Mouse (Mus musculus) stomach, postnatal 0 days (tissue): ENCODE measurements around the gene 1700012A03Rik. TPM values are rescaled to one million over a fixed set of nuclear protein-coding genes. Genes with fewer than 3 reads are reported as not detected.

ENCODE experiments used
- ATAC-seq: fragments of 200-750 bp; cut with Nextera tagmentation; 2 replicates; pipeline ENCODE4 v1.8.0; 2017; ENCODE audit not compliant: low FRiP score, low TSS enrichment
- DNase-seq: peaks from one replicate; pipeline ENCODE4 v3.0.0-alpha.2; 2016; ENCODE audit warnings: low spot score
- H3K27ac ChIP-seq: fragments of 300-500 bp; sonication (generic); replicated peaks from 2 replicates; pipeline ENCODE4 v1.5.1; 2014; ENCODE audit warnings: mild to moderate bottlenecking, control low read depth
- H3K27me3 ChIP-seq: fragments of 300-500 bp; sonication (generic); 2 replicates; pipeline ENCODE4 v1.6.1; 2014; ENCODE audit warnings: low read length; ENCODE audit not compliant: control insufficient read depth, insufficient read depth
- H3K36me3 ChIP-seq: fragments of 300-500 bp; sonication (generic); 2 replicates; pipeline ENCODE4 v1.6.1; 2014; ENCODE audit warnings: low read length, mixed read lengths; ENCODE audit not compliant: control insufficient read depth, insufficient read depth
- H3K4me1 ChIP-seq: fragments of 300-500 bp; sonication (generic); replicated peaks from 2 replicates; pipeline ENCODE4 v1.6.1; 2014; ENCODE audit warnings: antibody characterized with exemption; ENCODE audit not compliant: control insufficient read depth, insufficient read depth
- H3K4me2 ChIP-seq: fragments of 300-500 bp; sonication (generic); replicated peaks from 2 replicates; pipeline ENCODE4 v1.6.1; 2014; ENCODE audit warnings: low read depth, mild to moderate bottlenecking, control low read depth, moderate library complexity
- H3K4me3 ChIP-seq: fragments of 300-500 bp; sonication (generic); 2 replicates; pipeline ENCODE4 v1.5.1; 2014; ENCODE audit warnings: low read depth, low read length, control low read depth
- H3K9ac ChIP-seq: fragments of 300-500 bp; sonication (generic); 2 replicates; pipeline ENCODE4 v1.6.1; 2014; ENCODE audit warnings: mild to moderate bottlenecking, low read length, control low read depth, mixed read lengths
- H3K9me3 ChIP-seq: fragments of 300-500 bp; sonication (generic); 2 replicates; pipeline ENCODE4 v1.6.1; 2016; ENCODE audit warnings: low read length; ENCODE audit not compliant: control insufficient read depth
- CTCF ChIP-seq: IDR thresholded peaks from 2 replicates; pipeline ENCODE4 v1.5.1; 2016; ENCODE audit warnings: antibody characterized with exemption, low read depth, mild to moderate bottlenecking, moderate library complexity
- EP300 ChIP-seq: optimal IDR thresholded peaks from 2 replicates; pipeline ENCODE3; 2016; ENCODE audit warnings: antibody characterized with exemption
- WGBS: fragments of 180-500 bp; shearing (Covaris S2); extraction: QIAGEN DNeasy Blood & Tissue Kit; methylation state at CpG from one replicate; pipeline ENCODE4 v1.1.7; 2014; 5-methylcytosine and 5-hydroxymethylcytosine counted together
- polyA plus RNA-seq: library from polyadenylated mRNA; unstranded; fragments of >200 nt; fragmentation: Nextera tagmentation; extraction: Ambion mirVana; gene quantifications from 2 replicates; pipeline ENCODE4 v1.2.1, GENCODE M21; 2015

1700012A03Rik gene
- polyA plus RNA-seq, 1 experiment from 2014 or later: not detected

DNA sequence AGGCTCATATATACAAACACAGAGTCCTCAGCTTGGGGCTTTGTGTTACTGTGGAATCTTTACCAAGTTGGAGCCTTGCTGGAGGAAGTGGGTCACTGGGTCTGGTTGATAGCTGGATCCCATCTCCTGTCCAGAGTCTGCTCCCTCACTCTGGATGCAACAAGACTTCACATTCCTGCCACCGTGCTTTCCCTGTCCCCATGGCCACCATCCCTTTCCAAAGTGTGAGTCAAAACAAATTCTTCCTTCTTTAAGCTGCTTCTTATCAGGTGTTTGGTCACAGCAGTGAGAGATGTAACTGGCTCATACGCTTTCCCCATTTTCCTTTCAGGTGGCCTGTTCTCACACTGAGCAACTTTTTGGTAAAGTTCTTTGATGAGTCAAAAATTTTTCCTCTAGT, 15.8 kb upstream of the 1700012A03Rik start:
- no peak for TF ChIP-seq CTCF
- Histone ChIP-seq H3K4me2 (no peak overlapping the region), H3K27me3 (no peaks in the 10 kb centered on the region), H3K4me3 (no peak overlapping the region), H3K9me3 (no peaks in the 10 kb centered on the region), H3K4me1 (no peaks in the 10 kb centered on the region), H3K9ac (no peak overlapping the region), H3K36me3 (no peaks in the 10 kb centered on the region), H3K27ac (no peak overlapping the region)
- ATAC-seq (no peak), DNase-seq (no peak)
- 59% methylated on average over 2 of the region's 2 CpGs for WGBS

DNA sequence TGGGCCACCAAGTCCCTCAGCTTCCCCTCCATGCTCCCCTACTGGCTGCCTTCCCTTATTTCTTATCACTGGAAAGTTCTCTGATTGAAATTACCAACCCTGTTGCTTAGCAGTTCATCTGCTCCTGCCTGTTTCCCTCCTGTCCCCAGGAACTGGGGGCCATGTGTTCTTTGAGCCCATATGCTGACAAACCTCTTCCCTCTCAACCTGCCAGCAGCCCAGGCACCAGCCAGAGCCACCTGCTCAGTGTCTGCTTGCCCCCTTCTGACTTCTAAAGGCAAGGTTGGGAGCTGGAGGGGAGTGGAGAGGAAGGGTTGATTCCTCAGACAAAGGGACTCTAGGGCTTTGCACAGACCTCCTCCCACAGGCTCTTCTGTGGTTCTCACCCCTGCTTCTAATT, 4.7 kb upstream of the 1700012A03Rik start:
- Histone ChIP-seq H3K27me3 (no peaks in the 10 kb centered on the region), H3K9ac (no peak overlapping the region), H3K4me3 (no peak overlapping the region), H3K4me2 (no peak overlapping the region), H3K27ac (no peak overlapping the region), H3K36me3 (no peaks in the 10 kb centered on the region), H3K9me3 (no peaks in the 10 kb centered on the region), H3K4me1 (no peaks in the 10 kb centered on the region)
- ATAC-seq (no peak), DNase-seq (no peak)
- TF ChIP-seq EP300: no peak
- TF ChIP-seq CTCF: no peak

DNA sequence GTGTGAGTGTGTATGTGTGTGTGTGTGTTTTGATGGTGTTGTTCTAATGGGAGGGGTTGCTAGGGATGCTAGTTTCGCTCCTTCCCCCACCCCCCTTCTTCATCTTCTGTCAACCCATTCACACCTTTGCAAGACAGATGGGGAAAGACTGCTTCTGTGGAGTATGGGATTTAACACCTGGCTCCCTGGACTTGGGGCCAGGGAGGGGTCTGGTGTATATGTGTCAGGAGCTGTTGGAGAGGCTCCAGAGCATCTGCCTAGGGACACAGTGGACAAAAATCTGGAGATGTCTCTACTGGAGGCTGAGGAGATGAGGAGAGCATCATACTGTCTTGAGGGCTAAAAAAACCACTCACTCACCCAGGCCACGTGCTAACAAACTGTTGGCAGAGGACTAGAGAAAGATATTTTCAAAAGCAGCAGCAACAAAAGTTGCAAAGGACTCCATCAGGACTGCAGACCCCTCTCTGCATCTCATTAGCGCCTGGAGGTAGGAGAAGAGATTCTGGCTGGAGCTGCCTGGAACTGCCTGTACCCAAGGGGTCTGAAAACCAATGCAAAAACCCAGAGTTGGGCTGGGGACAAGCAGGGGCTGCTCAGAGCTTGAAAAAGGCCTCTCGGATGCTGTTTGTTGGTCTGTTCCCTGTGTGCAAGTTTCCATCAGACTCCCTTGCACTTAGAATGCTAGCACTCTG, 643 bp upstream of the 1700012A03Rik start:
- Histone ChIP-seq H3K27me3 (no peaks in the 10 kb centered on the region), H3K9ac (no peak overlapping the region), H3K36me3 (no peaks in the 10 kb centered on the region), H3K9me3 (no peaks in the 10 kb centered on the region), H3K4me1 (no peaks in the 10 kb centered on the region), H3K4me3 (no peak overlapping the region), H3K27ac (no peak overlapping the region), H3K4me2 (no peak overlapping the region)
- TF ChIP-seq CTCF (no peak), EP300 (no peak)
- no peak for ATAC-seq
- DNase-seq: no peak
- 55% methylated on average over 4 of the region's 4 CpGs for WGBS

DNA sequence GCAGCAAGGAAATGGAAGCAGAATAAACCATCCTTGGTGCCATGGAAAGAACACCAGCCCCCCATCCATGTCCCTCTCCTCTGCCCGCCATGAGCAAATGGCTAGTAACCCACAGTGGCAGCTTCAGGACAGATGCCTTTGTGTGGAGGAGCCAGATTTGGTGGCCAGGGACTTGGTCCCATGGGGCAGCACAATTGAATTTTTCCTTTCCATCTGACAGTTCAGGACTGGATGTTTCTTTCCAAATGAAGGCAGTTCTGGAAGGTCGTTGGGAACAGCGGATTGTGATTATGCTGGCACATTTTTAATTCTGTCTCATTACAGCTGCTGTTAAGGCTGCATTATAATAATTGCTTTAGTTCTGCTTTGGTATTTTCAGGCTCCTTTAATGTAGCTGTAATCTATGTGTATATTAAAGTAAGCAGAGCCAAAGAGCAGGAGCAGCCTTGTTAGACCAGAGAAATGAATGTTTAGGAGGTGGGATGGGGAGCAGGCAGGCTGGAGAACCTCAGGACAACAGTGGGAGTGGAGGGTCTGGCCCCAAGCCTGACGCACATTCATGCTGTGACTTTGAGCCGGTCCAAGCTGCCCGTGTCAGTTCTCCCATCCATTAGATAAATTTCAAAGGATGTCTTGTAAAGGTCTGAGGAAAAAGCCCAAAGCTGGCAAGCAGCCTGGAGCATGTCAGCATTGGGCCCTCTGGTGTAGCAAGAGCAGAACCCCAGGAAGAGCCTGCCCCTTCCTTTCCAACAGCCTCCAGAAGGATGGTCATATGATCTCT, 2.3 kb downstream of the 1700012A03Rik start:
- no peak for TF ChIP-seq CTCF
- no peak for TF ChIP-seq EP300
- H3K27me3 ChIP-seq: no peaks in the 10 kb centered on the region
- H3K4me1 ChIP-seq: no peaks in the 10 kb centered on the region
- no peak overlapping the region for H3K4me2 ChIP-seq
- 47% methylated on average over 6 of the region's 6 CpGs for WGBS
- no peak overlapping the region; the same call in 1 of the 2 replicates for H3K27ac ChIP-seq
- no peaks in the 10 kb centered on the region for H3K36me3 ChIP-seq
- DNase-seq: peak; percentile 20
- peak; percentile 47; the same call in 1 of the 2 replicates for ATAC-seq
- no peak overlapping the region for H3K4me3 ChIP-seq
- H3K9me3 ChIP-seq: no peaks in the 10 kb centered on the region
- H3K9ac ChIP-seq: no peak overlapping the region

DNA sequence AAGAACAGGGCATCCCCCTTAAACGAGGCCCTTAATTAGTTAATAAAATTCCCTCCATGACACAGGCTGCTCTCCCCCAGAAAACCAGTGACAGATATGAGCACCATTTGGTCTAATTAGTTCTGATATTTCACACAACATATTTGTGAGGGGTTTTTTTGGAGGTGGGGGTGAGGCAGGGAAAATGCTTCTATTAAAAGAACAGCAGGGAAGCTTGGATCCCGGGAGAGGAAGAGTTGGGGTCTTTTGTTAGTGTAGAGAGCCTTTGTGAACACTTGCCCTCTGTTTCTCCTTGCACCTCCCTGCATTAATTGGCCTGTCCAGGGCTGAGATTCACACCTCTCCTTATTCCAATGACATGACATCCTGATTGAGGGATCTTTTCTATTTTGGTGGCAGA, 6.5 kb downstream of the 1700012A03Rik start:
- Histone ChIP-seq H3K27ac (no peak overlapping the region), H3K9me3 (no peaks in the 10 kb centered on the region), H3K36me3 (no peaks in the 10 kb centered on the region), H3K9ac (no peak overlapping the region), H3K4me2 (no peak overlapping the region), H3K4me3 (no peak overlapping the region), H3K4me1 (no peaks in the 10 kb centered on the region), H3K27me3 (no peaks in the 10 kb centered on the region)
- DNase-seq (no peak), ATAC-seq (no peak)
- 62% methylated on average over 2 of the region's 2 CpGs for WGBS
- TF ChIP-seq CTCF (no peak), EP300 (no peak)

DNA sequence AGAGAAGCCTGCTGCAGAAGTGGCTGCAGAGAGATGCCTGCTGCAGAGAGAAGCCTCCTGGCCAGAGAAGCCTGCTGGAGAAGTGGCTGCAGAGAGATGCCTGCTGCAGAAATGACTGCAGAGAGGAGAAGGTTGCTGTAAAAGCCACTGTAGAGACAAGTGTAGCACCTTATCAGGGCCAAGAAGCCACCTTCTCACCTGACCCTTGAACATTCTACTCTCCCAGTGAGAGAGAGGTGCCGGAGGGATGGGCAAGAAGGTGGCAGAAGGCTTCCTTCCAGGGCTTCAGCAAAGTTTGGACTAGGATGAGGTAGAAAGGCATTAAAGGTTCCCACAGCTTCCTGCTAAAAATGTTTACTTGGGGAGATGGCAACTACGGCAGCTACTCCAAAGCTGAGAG, 8.5 kb downstream of the 1700012A03Rik start:
- WGBS: 84% methylated on average over 2 of the region's 2 CpGs
- Histone ChIP-seq H3K9me3 (no peaks in the 10 kb centered on the region), H3K36me3 (no peaks in the 10 kb centered on the region), H3K4me3 (no peak overlapping the region), H3K27me3 (no peaks in the 10 kb centered on the region), H3K4me2 (no peak overlapping the region), H3K27ac (no peak overlapping the region), H3K4me1 (no peaks in the 10 kb centered on the region), H3K9ac (no peak overlapping the region)
- DNase-seq (no peak), ATAC-seq (no peak)
- no peak for TF ChIP-seq EP300
- no peak for TF ChIP-seq CTCF
